Mouse (Mus musculus): Measurements from ENCODE around the gene Enox1. TPM values are rescaled to one million over a fixed set of nuclear protein-coding genes. Genes with fewer than 3 reads are reported as not detected.

Enox1 gene
- total RNA-seq, 2 experiments from 2014 or later, result 0.48 to 1.1 TPM

DNA sequence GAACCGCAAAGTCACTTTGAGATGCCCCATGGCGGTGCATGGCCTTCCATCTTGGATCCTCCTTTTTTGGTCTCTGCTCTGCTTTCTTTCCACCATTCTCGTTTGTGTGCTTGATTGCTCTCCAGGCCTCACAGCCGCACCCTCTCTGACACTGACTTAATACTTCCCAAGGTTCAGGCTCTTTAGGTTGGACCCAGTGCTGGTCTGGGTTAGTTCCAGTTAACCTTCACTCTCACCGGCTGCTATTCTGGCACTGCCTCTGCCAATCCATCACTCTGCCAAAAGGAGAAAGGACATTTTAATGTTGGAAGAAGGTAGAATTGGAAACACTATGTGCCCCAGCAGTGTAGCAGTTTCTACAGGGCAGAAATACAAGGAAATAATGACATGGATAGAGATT lies 103.1 kb downstream of the Enox1 start:
- no peak overlapping the region for H3K4me3 ChIP-seq
- peak overlapping the region; percentile 31 for H3K27ac ChIP-seq
- DNase-seq, result no peak
- TF ChIP-seq CTCF (IDR thresholded peaks at IDR 0.05), result no peak
- intact Hi-C loops (cut with DNase I), result no loop called here

DNA sequence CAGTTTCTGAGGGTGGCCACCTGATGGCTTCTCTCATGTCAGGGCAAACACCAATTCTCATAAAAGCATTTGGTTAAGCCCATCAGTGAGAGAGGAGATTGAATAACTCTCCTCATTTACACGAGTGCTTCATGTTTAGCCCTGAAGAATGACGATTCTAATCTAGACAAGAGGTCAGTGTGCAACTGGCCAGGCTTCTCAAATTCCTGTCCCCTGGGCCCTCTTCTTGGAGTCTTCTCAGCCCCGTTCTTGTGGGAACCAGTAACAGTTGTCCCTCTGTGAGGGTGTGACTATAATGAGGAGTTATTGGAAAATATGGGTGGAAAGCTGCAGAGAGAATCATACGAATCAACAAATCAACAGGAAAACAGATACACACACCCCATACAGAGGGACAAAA lies 103.5 kb downstream of the Enox1 start:
- intact Hi-C loops (cut with DNase I), result no loop called here
- DNase-seq, result peak; percentile 75
- TF ChIP-seq CTCF (IDR thresholded peaks at IDR 0.05), result no peak
- Histone ChIP-seq H3K4me3 (no peak overlapping the region), H3K27ac (peak overlapping the region; percentile 38)

GRCm38 (mm10) chr14:77266805-77267771 lies 110.5 kb downstream of the Enox1 start:
- Histone ChIP-seq H3K27ac (no peak overlapping the region), H3K4me3 (no peak overlapping the region)
- intact Hi-C loops (cut with DNase I), result no loop called here
- no peak for DNase-seq
- TF ChIP-seq CTCF (IDR thresholded peaks at IDR 0.05), result no peak

- Histone ChIP-seq H3K27ac (no peak overlapping the region), H3K4me3 (peak overlapping the region; percentile 56)
- intact Hi-C loops (cut with DNase I), result no loop called here
- TF ChIP-seq CTCF (IDR thresholded peaks at IDR 0.05), result no peak
- DNase-seq, result peak; percentile 42
Measured at GRCm38 (mm10) chr14:77272248-77272930, 115.8 kb downstream of the Enox1 start.

DNA sequence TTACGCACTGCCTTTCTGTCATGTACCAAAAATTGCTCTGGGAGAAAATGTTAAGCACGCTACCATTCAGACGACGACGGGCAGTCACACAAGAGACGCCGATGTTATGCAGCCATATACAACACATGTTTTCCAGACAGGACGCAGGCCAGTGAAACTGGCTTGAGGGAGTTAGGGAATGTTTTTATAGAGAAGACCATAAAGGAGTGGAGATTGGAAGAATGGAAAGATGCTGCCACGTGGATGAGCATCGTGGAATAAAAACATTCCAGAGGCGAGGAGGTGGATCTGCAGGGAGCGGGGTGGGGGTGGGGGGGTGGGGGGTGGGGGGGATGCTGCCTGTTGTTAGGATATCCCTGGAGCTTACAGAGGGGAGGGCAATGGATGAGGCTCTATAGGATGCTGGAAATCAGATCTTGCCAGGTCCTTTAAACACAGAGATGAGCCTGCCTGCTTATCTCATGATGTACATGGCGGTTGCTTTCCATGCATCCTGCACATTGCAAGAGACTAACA lies 116.4 kb downstream of the Enox1 start:
- intact Hi-C loops (cut with DNase I), result no loop called here
- peak overlapping the region; percentile 56 for H3K4me3 ChIP-seq
- TF ChIP-seq CTCF (IDR thresholded peaks at IDR 0.05), result no peak
- H3K27ac ChIP-seq, result no peak overlapping the region
- DNase-seq, result no peak

DNA sequence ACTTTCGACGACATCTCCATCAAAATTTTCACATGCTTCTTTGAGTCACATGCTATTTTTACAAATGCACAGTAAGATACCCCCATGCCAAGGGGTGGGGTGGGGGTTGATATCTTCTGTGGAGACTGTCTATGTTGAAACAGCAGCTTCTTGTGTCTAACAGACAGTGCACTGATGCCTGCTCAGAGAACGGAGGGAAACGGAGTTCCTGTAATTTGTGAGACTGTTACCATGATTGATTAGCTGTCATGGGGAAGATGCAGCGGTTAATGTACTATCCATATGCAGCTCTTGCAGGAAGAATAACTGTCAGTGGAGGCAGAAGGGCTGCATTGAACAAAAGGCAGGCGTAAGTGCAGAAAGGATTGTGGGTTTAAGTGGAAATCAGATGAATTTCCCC lies 117.2 kb downstream of the Enox1 start:
- intact Hi-C loops (cut with DNase I), result no loop called here
- DNase-seq, result no peak
- no peak for TF ChIP-seq CTCF (IDR thresholded peaks at IDR 0.05)
- Histone ChIP-seq H3K4me3 (no peak overlapping the region), H3K27ac (no peak overlapping the region)

- intact Hi-C loops (cut with DNase I), result no loop called here
- no peak for TF ChIP-seq CTCF (IDR thresholded peaks at IDR 0.05)
- DNase-seq, result no peak
Measured at GRCm38 (mm10) chr14:77275607-77276006, 119.0 kb downstream of the Enox1 start.

GRCm38 (mm10) chr14:77279143-77279542 lies 122.6 kb downstream of the Enox1 start:
- no peak for TF ChIP-seq CTCF (IDR thresholded peaks at IDR 0.05)
- Histone ChIP-seq H3K27ac (no peak overlapping the region), H3K4me3 (no peak overlapping the region)
- intact Hi-C loops (cut with DNase I), result no loop called here
- DNase-seq, result no peak

More at GRCm38 (mm10) chr14:77275607-77276006, 119.0 kb downstream of the Enox1 start:
- no peak overlapping the region for H3K27ac ChIP-seq
- no peak overlapping the region for H3K4me3 ChIP-seq

- Histone ChIP-seq H3K4me3 (no peak overlapping the region), H3K27ac (no peak overlapping the region)
- DNase-seq, result no peak
- intact Hi-C loops (cut with DNase I), result no loop called here
- no peak for TF ChIP-seq CTCF (IDR thresholded peaks at IDR 0.05)
Measured at GRCm38 (mm10) chr14:77280454-77280853, 123.9 kb downstream of the Enox1 start.

GRCm38 (mm10) chr14:77280893-77281292 lies 124.3 kb downstream of the Enox1 start:
- DNase-seq, result no peak
- TF ChIP-seq CTCF (IDR thresholded peaks at IDR 0.05), result no peak
- Histone ChIP-seq H3K4me3 (no peak overlapping the region), H3K27ac (no peak overlapping the region)
- intact Hi-C loops (cut with DNase I), result no loop called here

DNA sequence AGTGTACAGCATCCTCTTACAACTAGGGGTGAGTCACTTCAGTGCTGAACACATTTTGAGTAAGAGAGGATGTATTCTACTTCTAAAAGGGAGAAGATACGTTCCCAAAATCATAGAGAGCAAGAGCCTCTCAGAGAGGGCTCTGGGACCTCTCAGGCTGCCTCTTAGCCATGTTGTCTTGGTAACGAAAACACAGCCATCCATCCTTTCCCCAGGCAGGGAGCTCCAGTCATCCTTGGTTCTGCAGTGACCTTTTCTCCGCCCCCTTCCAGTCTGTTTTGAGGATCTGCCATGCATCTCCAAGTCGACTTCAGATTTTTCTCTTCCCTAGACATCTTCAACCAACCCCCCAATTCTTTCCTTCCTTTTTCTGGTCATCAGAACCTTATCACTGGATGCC lies 127.4 kb downstream of the Enox1 start:
- H3K4me3 ChIP-seq, result no peak overlapping the region
- intact Hi-C loops (cut with DNase I), result no loop called here
- no peak for TF ChIP-seq CTCF (IDR thresholded peaks at IDR 0.05)
- DNase-seq, result no peak
- H3K27ac ChIP-seq, result no peak overlapping the region

DNA sequence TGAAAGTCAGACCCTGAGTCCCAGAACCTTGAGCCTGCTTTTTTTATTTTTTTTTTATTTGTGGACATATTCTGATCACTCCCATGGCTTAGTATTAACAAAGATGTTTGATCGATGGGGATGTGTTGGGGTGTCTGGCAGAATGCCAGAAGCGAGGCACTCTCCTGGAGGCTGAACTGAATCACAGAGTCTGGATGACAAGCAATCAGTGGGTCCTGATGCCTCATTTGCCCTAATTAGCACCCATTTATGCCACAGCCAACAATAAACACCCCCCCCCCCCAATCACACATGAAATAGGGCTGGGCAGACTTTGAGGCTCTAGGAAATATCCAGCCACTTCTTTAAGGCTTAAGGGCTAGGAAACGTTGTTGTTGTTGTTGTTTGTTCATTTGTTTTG lies 128.9 kb downstream of the Enox1 start:
- TF ChIP-seq CTCF (IDR thresholded peaks at IDR 0.05), result no peak
- no peak for DNase-seq
- Histone ChIP-seq H3K27ac (no peak overlapping the region), H3K4me3 (no peak overlapping the region)
- intact Hi-C loops (cut with DNase I), result no loop called here

DNA sequence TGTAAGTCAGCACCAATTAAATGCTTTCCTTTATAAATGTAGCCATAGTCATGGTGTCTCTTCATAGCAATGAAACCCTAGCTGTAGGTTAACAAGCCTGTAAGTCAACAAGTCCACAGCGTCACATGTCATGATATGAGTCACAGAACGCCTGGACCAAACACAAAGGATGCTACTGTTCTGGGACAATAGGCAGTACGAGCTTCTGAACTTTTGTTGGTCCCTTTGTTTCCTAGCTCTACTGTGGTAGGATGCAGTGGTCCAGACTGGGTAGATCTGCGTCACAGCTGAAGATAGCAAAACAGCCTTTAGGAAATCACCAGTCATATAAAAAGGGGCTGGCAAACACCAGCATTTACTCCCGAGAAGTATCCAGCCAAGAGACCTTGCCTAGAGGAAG lies 135.2 kb downstream of the Enox1 start:
- TF ChIP-seq CTCF (IDR thresholded peaks at IDR 0.05), result no peak
- DNase-seq, result no peak

More for the DNA sequence above, 135.2 kb downstream of the Enox1 start:
- no peak overlapping the region for H3K27ac ChIP-seq
- intact Hi-C loops (cut with DNase I), result loop anchor here (10.0 kb wide), 1 partner anchor 117 kb away; no protein-coding TSS in a partner anchor
- H3K4me3 ChIP-seq, result no peak overlapping the region

Data from gastrocnemius, adult 2 months (tissue).